Mouse (Mus musculus) hindbrain, embryonic 12.5 days (tissue): ENCODE measurements around the gene Zmiz2. TPM values are rescaled to one million over a fixed set of nuclear protein-coding genes. Genes with fewer than 3 reads are reported as not detected.
"Not testable (repeated sequence)": the region's sequence is repeated elsewhere in the genome, so short reads cannot be mapped to it uniquely, and the experiment has no call there.

ENCODE experiments used
- ATAC-seq: fragments of 200-750 bp; cut with Nextera tagmentation; 2 replicates; pipeline ENCODE4 v1.8.0; 2017; ENCODE audit warnings: moderate TSS enrichment; ENCODE audit not compliant: low FRiP score
- H3K27ac ChIP-seq: fragments of 300-500 bp; sonication (generic); 2 replicates; pipeline ENCODE4 v1.5.1; 2016; ENCODE audit warnings: mild to moderate bottlenecking
- H3K27me3 ChIP-seq: fragments of 300-500 bp; sonication (generic); 2 replicates; pipeline ENCODE4 v1.6.1; 2016; ENCODE audit warnings: mild to moderate bottlenecking
- H3K36me3 ChIP-seq: fragments of 300-500 bp; sonication (generic); 2 replicates; pipeline ENCODE4 v1.6.1; 2016; ENCODE audit warnings: mild to moderate bottlenecking
- H3K4me1 ChIP-seq: fragments of 300-500 bp; sonication (generic); 2 replicates; pipeline ENCODE4 v1.6.1; 2016
- H3K4me2 ChIP-seq: fragments of 300-500 bp; sonication (generic); replicated peaks from 2 replicates; pipeline ENCODE4 v1.6.1; 2016; ENCODE audit warnings: mild to moderate bottlenecking
- H3K4me3 ChIP-seq: fragments of 300-500 bp; sonication (generic); 2 replicates; pipeline ENCODE4 v1.5.1; 2016; ENCODE audit warnings: mild to moderate bottlenecking
- H3K9ac ChIP-seq: fragments of 300-500 bp; sonication (generic); 2 replicates; pipeline ENCODE4 v1.6.1; 2016; ENCODE audit warnings: mild to moderate bottlenecking, moderate library complexity
- H3K9me3 ChIP-seq: fragments of 300-500 bp; sonication (generic); replicated peaks from 2 replicates; pipeline ENCODE4 v1.6.1; 2016; ENCODE audit warnings: mild to moderate bottlenecking
- WGBS: fragments of 180-500 bp; shearing (Covaris S2); methylation state at CpG from one replicate; pipeline ENCODE4 v1.1.7; 2016; 5-methylcytosine and 5-hydroxymethylcytosine counted together
- microRNA-seq: library from miRNA; unstranded; fragments of <30 nt; microRNA quantifications from one replicate; pipeline ENCODE4, GENCODE M21; 2017
- polyA plus RNA-seq: library from polyadenylated mRNA; unstranded; fragments of >200 nt; fragmentation: Nextera tagmentation; extraction: Ambion mirVana; gene quantifications from 2 replicates; pipeline ENCODE4 v1.2.1, GENCODE M21; 2016

The Zmiz2 gene
- polyA plus RNA-seq, 1 experiment from 2014 or later = 22.4 TPM

DNA sequence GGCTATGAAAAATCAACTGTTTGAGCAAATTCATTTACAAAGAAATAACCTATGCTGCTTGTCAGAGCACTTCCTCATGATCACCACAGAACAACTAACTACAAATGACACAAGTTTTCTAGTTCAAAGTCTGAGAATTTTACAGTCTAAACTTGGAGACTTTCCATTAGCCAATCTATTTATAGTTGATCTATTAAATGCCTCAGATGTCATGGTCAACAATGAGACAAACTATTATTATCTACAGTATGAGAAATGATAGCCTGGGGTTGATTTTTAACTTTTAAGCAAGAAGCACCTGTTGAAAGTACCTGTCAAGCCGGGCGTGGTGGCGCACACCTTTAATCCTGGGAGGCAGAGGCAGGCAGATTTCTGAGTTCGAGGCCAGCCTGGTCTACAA is 53.7 kb downstream of the Zmiz2 start:
- no peak overlapping the region for H3K4me2 ChIP-seq
- no peaks in the 10 kb centered on the region for H3K27me3 ChIP-seq
- no peaks in the 10 kb centered on the region for H3K9me3 ChIP-seq
- H3K4me3 ChIP-seq = no peak overlapping the region
- H3K27ac ChIP-seq = no peak overlapping the region
- 97% methylated on average over 4 of the region's 4 CpGs for WGBS
- H3K4me1 ChIP-seq = peaks cover 7% of the 10 kb centered on the region
- peaks cover 7% of the 10 kb centered on the region for H3K36me3 ChIP-seq
- ATAC-seq = no peak
- H3K9ac ChIP-seq = no peak overlapping the region

DNA sequence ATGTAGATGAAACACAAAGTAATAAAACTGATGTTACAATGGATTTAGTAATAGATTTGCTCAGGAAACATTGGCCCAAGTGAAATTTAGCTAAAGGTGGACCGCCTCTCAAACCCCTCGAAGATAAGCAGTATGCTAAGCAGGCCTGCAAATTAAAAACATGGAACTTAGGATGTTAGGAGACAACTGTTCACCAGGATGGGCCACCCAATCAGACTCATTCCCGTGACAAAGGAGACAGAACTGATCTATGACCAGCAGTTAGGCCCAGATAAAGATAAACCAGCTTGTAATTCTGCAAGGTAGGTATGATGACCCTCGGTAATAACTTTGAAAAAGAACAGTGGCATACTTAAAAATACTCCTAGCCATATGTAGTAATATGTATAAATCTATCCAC is 54.2 kb downstream of the Zmiz2 start:
- H3K36me3 ChIP-seq = 0 out of 2 replicates have a peak, but pooled peaks cover 4% of the 10 kb centered on the region
- H3K27ac ChIP-seq = no peak overlapping the region
- H3K4me1 ChIP-seq = peaks cover 7% of the 10 kb centered on the region
- no peaks in the 10 kb centered on the region for H3K27me3 ChIP-seq
- WGBS = 56% methylated on average over 4 of the region's 4 CpGs
- H3K4me3 ChIP-seq = peak overlapping the region; percentile 79
- H3K9ac ChIP-seq = peak overlapping the region; percentile 91
- no peaks in the 10 kb centered on the region for H3K9me3 ChIP-seq
- peak overlapping the region; percentile 70 for H3K4me2 ChIP-seq
- no peak for ATAC-seq

DNA sequence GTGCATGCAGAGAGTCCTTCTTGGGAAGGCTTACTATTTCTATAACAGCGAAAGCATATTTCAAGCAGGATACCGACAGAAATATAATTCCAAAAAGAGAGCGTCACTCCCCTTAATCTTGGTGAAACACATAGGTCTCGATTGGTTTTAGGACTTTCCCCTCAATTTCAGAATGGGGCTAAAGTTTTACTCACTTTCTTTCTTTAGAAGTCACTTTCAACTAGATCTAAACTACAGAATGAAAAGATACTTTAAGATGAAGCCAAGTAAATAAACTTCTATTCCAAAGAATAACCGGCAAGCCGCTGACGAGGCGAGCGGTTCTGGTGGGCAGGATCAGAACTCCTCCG is 54.8 kb downstream of the Zmiz2 start:
- under 1% methylated on average over 10 of the region's 10 CpGs for WGBS

DNA sequence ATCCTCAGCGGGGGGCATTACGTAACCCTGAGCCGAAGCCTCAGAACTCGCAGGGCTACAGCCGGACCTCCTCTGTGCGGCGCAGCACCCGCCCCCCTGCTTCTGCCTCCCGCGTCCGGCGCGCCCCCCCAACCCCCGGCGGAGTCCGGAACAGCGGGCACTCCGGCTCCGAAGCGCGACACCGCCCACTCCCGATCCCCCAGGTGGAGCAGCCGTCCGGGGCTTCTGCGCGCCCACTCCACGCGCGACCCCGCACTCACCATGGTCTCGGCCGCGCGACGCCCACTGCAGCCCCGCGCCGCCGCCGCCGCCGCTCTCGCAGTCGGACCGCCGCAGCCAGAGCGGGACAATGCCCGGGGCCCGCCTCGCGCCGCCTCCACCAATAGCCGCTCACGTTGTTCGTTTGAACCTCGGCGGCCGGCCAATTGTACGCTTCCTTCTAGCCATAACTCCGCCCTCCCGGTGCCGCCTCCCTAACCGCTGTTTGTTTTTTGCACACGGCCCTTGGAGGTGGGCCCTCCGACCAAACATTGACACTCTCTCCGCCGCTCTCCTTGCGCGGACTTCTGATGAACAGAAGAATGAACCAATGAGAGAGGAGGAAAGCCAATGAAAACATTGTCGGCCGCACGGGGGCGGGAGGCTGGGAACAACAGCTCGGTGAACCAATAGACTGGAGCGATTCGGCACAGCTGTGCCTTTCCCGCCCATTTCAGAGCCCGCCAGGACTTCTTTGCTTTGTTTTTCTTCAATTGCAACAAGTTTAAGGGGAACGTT is 55.4 kb downstream of the Zmiz2 start, which contains the start of gene H2afv:
H2afv (minus strand) TSS at position 367 of the 777 bp plus-strand sequence.
- WGBS = 2% methylated on average over 78 of the region's 80 CpGs
- Histone ChIP-seq H3K9me3 (no peaks in the 10 kb centered on the region), H3K4me1 (peaks cover 7% of the 10 kb centered on the region), H3K27me3 (no peaks in the 10 kb centered on the region), H3K9ac (peak within 1 kb of the TSS; percentile 91), H3K4me3 (peak within 1 kb of the TSS; percentile 79), H3K4me2 (peak within 1 kb of the TSS; percentile 70), H3K36me3 (0 out of 2 replicates have a peak, but pooled peaks cover 4% of the 10 kb centered on the region), H3K27ac (peak within 1 kb of the TSS; percentile 94)
- peak; percentile 100 for ATAC-seq

More for the DNA sequence above, 54.8 kb downstream of the Zmiz2 start:
- Histone ChIP-seq H3K27ac (peak overlapping the region; percentile 94), H3K4me3 (peak overlapping the region; percentile 79), H3K36me3 (0 out of 2 replicates have a peak, but pooled peaks cover 4% of the 10 kb centered on the region), H3K4me2 (peak overlapping the region; percentile 70), H3K4me1 (peaks cover 7% of the 10 kb centered on the region), H3K9me3 (no peaks in the 10 kb centered on the region), H3K9ac (peak overlapping the region; percentile 91), H3K27me3 (no peaks in the 10 kb centered on the region)
- ATAC-seq = no peak

DNA sequence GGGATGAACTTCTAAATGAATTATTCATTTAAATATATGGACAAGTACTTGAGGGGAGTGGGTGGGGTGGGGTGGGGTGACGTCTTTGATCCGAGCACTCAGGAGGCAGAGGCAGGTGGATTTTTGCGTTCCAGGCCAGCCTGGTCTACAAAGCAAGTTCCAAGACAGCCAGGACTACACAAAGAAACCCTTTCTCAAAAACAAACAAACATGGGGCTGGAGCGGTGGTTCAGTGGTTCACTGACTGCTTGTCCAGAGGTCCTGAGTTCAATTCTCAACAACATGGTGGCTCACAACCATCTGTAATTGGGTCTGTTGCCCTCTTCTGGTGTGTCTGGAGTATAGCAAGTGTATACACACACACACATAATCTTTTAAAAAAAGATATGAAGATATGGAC is 56.6 kb downstream of the Zmiz2 start:
- Histone ChIP-seq H3K36me3 (0 out of 2 replicates have a peak, but pooled peaks cover 4% of the 10 kb centered on the region), H3K9me3 (no peaks in the 10 kb centered on the region), H3K27me3 (no peaks in the 10 kb centered on the region), H3K4me3 (no peak overlapping the region), H3K4me1 (peaks cover 7% of the 10 kb centered on the region), H3K4me2 (no peak overlapping the region), H3K9ac (no peak overlapping the region), H3K27ac (no peak overlapping the region)
- WGBS = 78% methylated on average over 4 of the region's 4 CpGs
- ATAC-seq = no peak

DNA sequence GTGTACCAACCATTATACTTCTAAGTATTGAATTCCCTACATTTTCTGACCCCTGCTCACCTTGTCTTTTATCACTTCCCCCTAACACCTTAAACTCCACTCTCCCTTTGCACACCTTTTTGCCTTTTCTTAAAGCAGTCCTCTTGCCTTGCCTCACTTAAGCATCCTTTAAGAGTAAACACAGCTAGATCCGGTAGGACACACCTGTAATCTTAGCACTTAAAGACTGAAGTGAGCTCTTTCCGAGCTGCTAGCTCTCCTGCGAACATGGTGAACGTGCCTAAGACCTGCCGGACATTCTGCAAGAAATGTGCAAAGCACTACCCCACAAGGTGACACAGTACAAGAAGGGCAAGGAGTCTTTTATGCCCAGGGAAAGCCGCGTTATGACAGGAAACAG is 57.1 kb downstream of the Zmiz2 start:
- ATAC-seq = no peak
- H3K9ac ChIP-seq = no peak overlapping the region

DNA sequence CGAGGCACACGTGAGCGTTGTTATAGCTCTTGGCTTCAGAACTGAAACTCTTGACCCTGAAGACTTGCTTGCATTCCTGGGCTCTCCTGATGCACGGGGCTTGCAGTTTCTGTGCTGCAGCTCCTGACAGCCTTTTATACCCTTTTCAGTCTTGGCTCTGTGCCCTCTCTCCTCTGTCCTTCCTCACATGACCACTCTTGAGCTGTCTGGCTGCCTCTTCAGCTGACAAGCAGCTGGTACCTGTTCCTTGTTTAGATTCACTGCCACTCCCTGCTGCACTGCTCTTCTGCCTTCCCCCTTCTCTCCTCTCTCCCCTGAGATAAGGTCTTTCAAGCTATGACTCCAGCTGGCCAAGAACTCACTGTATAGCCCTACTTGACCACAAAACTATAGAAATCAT is 58.6 kb downstream of the Zmiz2 start:
- no peak overlapping the region for H3K4me2 ChIP-seq
- H3K36me3 ChIP-seq = no peaks in the 10 kb centered on the region
- 91% methylated on average over 4 of the region's 4 CpGs for WGBS
- no peak for ATAC-seq
- no peak overlapping the region for H3K4me3 ChIP-seq
- H3K27ac ChIP-seq = no peak overlapping the region
- peaks cover 7% of the 10 kb centered on the region for H3K4me1 ChIP-seq
- no peaks in the 10 kb centered on the region for H3K27me3 ChIP-seq
- no peaks in the 10 kb centered on the region for H3K9me3 ChIP-seq
- H3K9ac ChIP-seq = no peak overlapping the region

More for the DNA sequence above, 57.1 kb downstream of the Zmiz2 start:
- Histone ChIP-seq H3K27ac (no peak overlapping the region), H3K27me3 (no peaks in the 10 kb centered on the region), H3K4me1 (peaks cover 7% of the 10 kb centered on the region), H3K4me2 (no peak overlapping the region), H3K36me3 (0 out of 2 replicates have a peak, but pooled peaks cover 3% of the 10 kb centered on the region), H3K9me3 (no peaks in the 10 kb centered on the region), H3K4me3 (no peak overlapping the region)
- WGBS = 91% methylated on average over 7 of the region's 7 CpGs

DNA sequence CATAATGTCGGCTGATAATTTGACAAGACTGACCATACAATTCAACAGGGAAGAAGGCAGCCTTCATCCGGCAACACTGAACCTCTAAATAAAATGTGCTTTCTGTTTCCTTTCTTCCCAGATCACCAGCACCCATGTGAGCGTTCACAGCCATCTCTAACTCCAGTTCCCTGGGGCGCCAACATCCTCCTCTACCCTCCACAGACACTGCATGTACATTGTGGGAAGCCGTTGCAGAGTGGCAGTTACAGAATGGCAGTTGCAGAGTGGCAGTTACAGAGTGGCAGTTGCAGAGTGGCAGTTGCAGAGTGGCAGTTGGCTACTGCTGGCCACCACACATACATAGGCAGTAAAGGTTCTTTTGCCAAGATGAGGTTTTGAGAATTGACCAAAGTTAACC is 59.3 kb downstream of the Zmiz2 start:
- not testable (repeated sequence) for H3K27ac ChIP-seq, H3K4me1 ChIP-seq, H3K27me3 ChIP-seq, H3K36me3 ChIP-seq, H3K4me2 ChIP-seq, ATAC-seq, H3K9me3 ChIP-seq, H3K4me3 ChIP-seq, H3K9ac ChIP-seq
- 95% methylated on average over 5 of the region's 5 CpGs for whole genome bisulfite sequencing

Small RNA genes lying within 50 kb of the gene (microRNA-seq; reads per million reads assigned to microRNA genes)
- 2.2 reads per million for gene Mir7651

Other genes starting within 250 kb of the Zmiz2 start
- gene A730071L15Rik, start 189.0 kb upstream of the Zmiz2 start, polyA plus RNA-seq = 0.40 and 0.41 TPM in 2 replicates
- gene Nudcd3, start 188.7 kb upstream of the Zmiz2 start, polyA plus RNA-seq = 57.7 and 58.6 TPM in 2 replicates
- gene Npc1l1, start 158.9 kb upstream of the Zmiz2 start, polyA plus RNA-seq = 0.05 TPM in 1 of 2 replicates, not detected in the other
- gene Ddx56, start 121.3 kb upstream of the Zmiz2 start, polyA plus RNA-seq = 80.5 and 83.0 TPM in 2 replicates
- gene Tmed4, start 114.2 kb upstream of the Zmiz2 start, polyA plus RNA-seq = 140 and 144 TPM in 2 replicates
- 100 and 101 TPM in 2 replicates for gene Ogdh, start 97.4 kb upstream of the Zmiz2 start, polyA plus RNA-seq
- gene Ppia, start 26.4 kb downstream of the Zmiz2 start, polyA plus RNA-seq = 4,150 and 4,164 TPM in 2 replicates
- gene H2afv, start 55.4 kb downstream of the Zmiz2 start, polyA plus RNA-seq = 520 and 591 TPM in 2 replicates
- 17.2 and 18.3 TPM in 2 replicates for gene Purb, start 86.8 kb downstream of the Zmiz2 start, polyA plus RNA-seq
- gene Myo1g, start 131.9 kb downstream of the Zmiz2 start, polyA plus RNA-seq = 0.50 and 0.70 TPM in 2 replicates
- gene Ccm2, start 157.8 kb downstream of the Zmiz2 start, polyA plus RNA-seq = 89.5 and 95.8 TPM in 2 replicates
- 85.6 and 86.3 TPM in 2 replicates for gene Nacad, start 217.0 kb downstream of the Zmiz2 start, polyA plus RNA-seq
- gene Tbrg4, start 237.0 kb downstream of the Zmiz2 start, polyA plus RNA-seq = 36.5 and 37.3 TPM in 2 replicates
- not detected in 2 replicates for gene Wap, start 249.6 kb downstream of the Zmiz2 start, polyA plus RNA-seq